Mouse (Mus musculus): ENCODE measurements around the gene Arsg.
"Not testable (repeated sequence)": the region's sequence is repeated elsewhere in the genome, so short reads cannot be mapped to it uniquely, and the experiment has no call there.

Arsg gene

GRCm38 (mm10) chr11:109587019-109587418, 113.8 kb downstream of the Arsg start:
- DNase-seq (ENCODE audit: low spot score), result no peak

- DNase-seq (ENCODE audit: low spot score), result no peak
Measured at GRCm38 (mm10) chr11:109587638-109588374, 114.6 kb downstream of the Arsg start.

- no peak for DNase-seq (ENCODE audit: low spot score)
Measured at GRCm38 (mm10) chr11:109590012-109590411, 116.8 kb downstream of the Arsg start.

- DNase-seq (ENCODE audit: low spot score), result no peak
Measured at GRCm38 (mm10) chr11:109591511-109591910, 118.3 kb downstream of the Arsg start.

- DNase-seq (ENCODE audit: low spot score), result no peak
Measured at GRCm38 (mm10) chr11:109593200-109593981, 120.2 kb downstream of the Arsg start.

- no peak for DNase-seq (ENCODE audit: low spot score)
Measured at GRCm38 (mm10) chr11:109594761-109595160, 121.6 kb downstream of the Arsg start.

- DNase-seq (ENCODE audit: low spot score), result no peak
Measured at GRCm38 (mm10) chr11:109598778-109599570, 125.8 kb downstream of the Arsg start.

- no peak for DNase-seq (ENCODE audit: low spot score)
Measured at GRCm38 (mm10) chr11:109607600-109607999, 134.4 kb downstream of the Arsg start.

GRCm38 (mm10) chr11:109608976-109609625, 135.9 kb downstream of the Arsg start:
- no peak for DNase-seq (ENCODE audit: low spot score)

- no peak for DNase-seq (ENCODE audit: low spot score)
Measured at GRCm38 (mm10) chr11:109610046-109610794, 137.0 kb downstream of the Arsg start.

GRCm38 (mm10) chr11:109610795-109611302, 137.7 kb downstream of the Arsg start:
- no peak for DNase-seq (ENCODE audit: low spot score)

- peak; percentile 99 for DNase-seq (ENCODE audit: low spot score)
Measured at GRCm38 (mm10) chr11:109611303-109612149, 138.4 kb downstream of the Arsg start, which contains the start of gene Wipi1. Wipi1 (minus strand) TSS chr11:109611967.

GRCm38 (mm10) chr11:109612871-109613529, 139.8 kb downstream of the Arsg start:
- DNase-seq (ENCODE audit: low spot score), result no peak

GRCm38 (mm10) chr11:109615286-109615685, 142.1 kb downstream of the Arsg start:
- DNase-seq (ENCODE audit: low spot score), result no peak

- DNase-seq (ENCODE audit: low spot score), result no peak
Measured at GRCm38 (mm10) chr11:109616352-109616751, 143.2 kb downstream of the Arsg start.

GRCm38 (mm10) chr11:109616766-109617165, 143.6 kb downstream of the Arsg start:
- DNase-seq (ENCODE audit: low spot score), result no peak

GRCm38 (mm10) chr11:109619055-109619454, 145.9 kb downstream of the Arsg start:
- not testable (repeated sequence) for DNase-seq (ENCODE audit: low spot score)

GRCm38 (mm10) chr11:109620356-109620755, 147.2 kb downstream of the Arsg start:
- DNase-seq (ENCODE audit: low spot score), result no peak

- no peak for DNase-seq (ENCODE audit: low spot score)
Measured at GRCm38 (mm10) chr11:109621183-109621582, 148.0 kb downstream of the Arsg start.

Data from urinary bladder, postnatal 10 days (tissue).